Mouse (Mus musculus): Measurements from ENCODE around the gene Hnrnpl. TPM values are rescaled to one million over a fixed set of nuclear protein-coding genes. Genes with fewer than 3 reads are reported as not detected.
A peak's percentile ranks its signal among the peaks of the same experiment; 100 is the strongest.
"Not testable (repeated sequence)": the region's sequence is repeated elsewhere in the genome, so short reads cannot be mapped to it uniquely, and the experiment has no call there.

Gene Hnrnpl
- polyA plus RNA-seq, 1 experiment from 2014 or later = 144 TPM

DNA sequence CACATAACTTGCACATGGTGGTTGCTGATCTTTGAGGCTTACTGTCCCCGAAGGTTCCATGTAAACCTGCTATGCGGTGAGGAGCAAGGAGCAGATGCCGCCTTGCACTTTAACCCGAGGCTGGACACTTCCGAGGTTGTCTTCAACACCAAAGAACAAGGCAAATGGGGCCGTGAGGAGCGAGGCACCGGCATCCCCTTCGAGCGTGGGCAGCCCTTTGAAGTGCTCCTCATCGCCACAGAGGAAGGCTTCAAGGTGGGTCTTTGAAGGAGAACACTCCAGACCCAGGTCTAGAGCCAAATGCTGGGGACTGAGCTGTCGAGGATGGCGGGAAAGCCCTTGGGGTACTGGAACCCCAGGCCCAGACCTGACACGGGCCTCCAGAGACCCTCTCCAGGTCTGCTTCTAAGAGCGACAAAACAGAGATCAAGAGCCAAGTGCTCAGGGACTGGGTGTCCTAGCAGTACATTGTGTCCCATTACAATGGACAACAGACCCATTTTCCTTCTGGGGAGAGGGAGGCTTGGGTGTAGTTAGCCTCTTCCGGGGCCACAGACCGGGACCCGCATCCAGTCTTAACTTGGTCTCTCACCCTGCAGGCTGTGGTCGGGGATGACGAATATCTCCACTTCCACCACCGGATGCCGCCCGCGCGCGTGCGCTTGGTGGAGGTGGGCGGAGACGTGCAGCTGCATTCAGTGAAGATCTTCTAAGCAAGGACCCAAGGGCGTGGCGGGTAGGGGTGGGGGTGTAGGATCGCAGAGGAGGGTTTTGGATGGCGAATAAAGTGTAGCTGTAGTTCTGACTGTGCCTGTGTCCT is 57.4 kb downstream of the Hnrnpl start:
- H3K9ac ChIP-seq (ENCODE audit: low read depth, low read length) = no peak overlapping the region
- no peaks in the 10 kb centered on the region for H3K36me3 ChIP-seq (ENCODE audit: control insufficient read depth, insufficient read depth)
- no peak overlapping the region for H3K27ac ChIP-seq (ENCODE audit: low read depth, low read length)
- H3K9me3 ChIP-seq (ENCODE audit: control insufficient read depth) = no peaks in the 10 kb centered on the region
- no peak overlapping the region for H3K4me3 ChIP-seq (ENCODE audit: low read depth, low read length)
- peak; percentile 55 for TF ChIP-seq CTCF (IDR thresholded peaks at IDR 0.05; ENCODE audit: low read depth)
- peak overlapping the region; percentile 63 for H3K4me2 ChIP-seq (replicated peaks; ENCODE audit: low read depth)
- peak; percentile 17 for ATAC-seq
- H3K27me3 ChIP-seq (replicated peaks; ENCODE audit: control insufficient read depth, insufficient read depth, low read length) = no peaks in the 10 kb centered on the region
- 39% methylated on average over 33 of the region's 33 CpGs for WGBS
- H3K4me1 ChIP-seq (replicated peaks; ENCODE audit: control insufficient read depth, insufficient read depth, low read length) = 0 out of 2 replicates have a peak, but pooled peaks cover 2% of the 10 kb centered on the region

DNA sequence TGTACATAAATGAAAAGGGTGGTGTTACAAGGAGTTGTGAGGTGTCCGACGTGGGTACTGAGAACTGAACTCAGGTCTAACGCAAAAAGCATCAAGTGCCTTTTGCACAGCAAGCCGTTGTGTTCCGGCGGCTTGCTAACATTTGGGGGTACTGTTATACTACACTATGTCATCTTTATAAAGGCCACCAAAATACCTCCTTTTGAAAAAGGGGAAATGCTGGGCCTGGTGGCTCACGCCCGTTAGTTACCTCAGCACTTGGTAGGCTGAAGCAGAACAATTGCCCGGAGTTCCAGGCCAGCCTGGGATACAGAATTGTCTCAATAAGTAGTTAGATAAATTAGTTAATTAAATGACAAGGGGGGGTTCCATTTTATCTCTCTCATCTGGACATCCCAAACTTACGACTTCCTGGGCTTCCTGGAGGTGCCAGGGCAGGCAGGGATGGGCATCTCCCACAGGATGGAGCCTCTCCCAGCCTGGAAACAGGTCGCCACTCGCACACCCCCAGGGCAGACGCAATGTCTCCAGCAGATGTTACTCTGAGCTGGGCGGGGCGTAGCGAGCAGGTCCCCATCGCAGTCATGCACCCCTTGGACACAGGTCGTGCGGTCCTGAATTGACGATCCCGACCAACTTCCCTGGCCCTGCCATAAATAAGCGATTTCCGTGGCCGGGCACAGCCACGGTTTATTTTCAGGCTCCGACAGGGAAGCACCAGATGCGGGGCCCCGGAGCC is 58.6 kb downstream of the Hnrnpl start:
- Histone ChIP-seq H3K4me3 (ENCODE audit: low read depth, low read length) (no peak overlapping the region), H3K36me3 (ENCODE audit: control insufficient read depth, insufficient read depth) (no peaks in the 10 kb centered on the region), H3K4me2 (replicated peaks; ENCODE audit: low read depth) (peak overlapping the region; percentile 66), H3K27me3 (replicated peaks; ENCODE audit: control insufficient read depth, insufficient read depth, low read length) (no peaks in the 10 kb centered on the region), H3K27ac (ENCODE audit: low read depth, low read length) (0 out of 2 replicates have a peak overlapping the region, but pooled peaks have one; percentile 5), H3K9ac (ENCODE audit: low read depth, low read length) (no peak overlapping the region), H3K4me1 (replicated peaks; ENCODE audit: control insufficient read depth, insufficient read depth, low read length) (0 out of 2 replicates have a peak, but pooled peaks cover 2% of the 10 kb centered on the region), H3K9me3 (ENCODE audit: control insufficient read depth) (no peaks in the 10 kb centered on the region)
- no peak for TF ChIP-seq CTCF (IDR thresholded peaks at IDR 0.05; ENCODE audit: low read depth)
- 84% methylated on average over 28 of the region's 28 CpGs for WGBS
- peak; percentile 23 for ATAC-seq

DNA sequence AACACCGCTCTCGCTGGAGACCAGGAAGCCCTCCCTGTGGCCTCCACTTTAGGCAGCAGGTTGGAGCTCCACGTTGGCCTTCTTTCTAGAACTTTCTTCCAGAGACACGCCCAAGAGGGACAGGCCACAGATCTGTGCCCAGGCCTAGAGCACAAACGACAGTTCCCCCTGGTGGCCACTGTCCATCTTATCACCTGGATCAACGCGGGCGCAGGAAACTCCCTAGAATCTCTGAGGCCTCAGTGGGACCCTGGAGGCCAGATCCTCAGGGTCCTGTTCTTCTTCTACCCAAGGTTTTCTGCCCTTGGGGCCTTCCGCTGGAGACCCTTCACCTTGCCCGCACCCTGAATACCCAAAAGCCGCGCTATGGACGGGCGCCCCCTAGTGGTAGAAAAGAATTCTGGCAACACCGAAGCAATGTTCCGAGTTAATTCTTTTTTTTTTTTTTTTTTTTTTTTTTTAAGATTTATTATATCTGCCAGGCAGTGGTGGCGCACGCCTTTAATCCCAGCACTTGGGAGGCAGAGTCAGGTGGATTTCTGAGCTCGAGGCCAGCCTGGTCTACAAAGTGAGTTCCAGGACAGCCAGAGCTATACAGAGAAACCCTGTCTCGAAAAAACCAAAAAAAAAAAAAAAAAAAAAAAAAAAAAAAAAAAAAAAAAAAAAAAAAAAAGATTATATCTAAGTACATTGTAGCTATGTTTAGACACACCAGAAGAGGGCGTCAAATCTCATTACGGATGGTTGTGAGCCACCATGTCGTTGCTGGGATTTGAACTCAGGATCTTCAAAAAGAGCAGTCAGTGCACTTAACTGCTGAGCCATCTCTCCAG is 59.4 kb downstream of the Hnrnpl start:
- peak; percentile 86 for TF ChIP-seq CTCF (IDR thresholded peaks at IDR 0.05; ENCODE audit: low read depth)
- H3K4me2 ChIP-seq (replicated peaks; ENCODE audit: low read depth) = peak overlapping the region; percentile 66
- H3K27me3 ChIP-seq (replicated peaks; ENCODE audit: control insufficient read depth, insufficient read depth, low read length); H3K9me3 ChIP-seq (ENCODE audit: control insufficient read depth); H3K36me3 ChIP-seq (ENCODE audit: control insufficient read depth, insufficient read depth); H3K4me1 ChIP-seq (replicated peaks; ENCODE audit: control insufficient read depth, insufficient read depth, low read length); H3K9ac ChIP-seq (ENCODE audit: low read depth, low read length): not testable (repeated sequence)
- H3K27ac ChIP-seq (ENCODE audit: low read depth, low read length) = 0 out of 2 replicates have a peak overlapping the region, but pooled peaks have one; percentile 5
- ATAC-seq = peak; percentile 68
- 21% methylated on average over 23 of the region's 23 CpGs for WGBS
- peak overlapping the region; percentile 26 for H3K4me3 ChIP-seq (ENCODE audit: low read depth, low read length)

DNA sequence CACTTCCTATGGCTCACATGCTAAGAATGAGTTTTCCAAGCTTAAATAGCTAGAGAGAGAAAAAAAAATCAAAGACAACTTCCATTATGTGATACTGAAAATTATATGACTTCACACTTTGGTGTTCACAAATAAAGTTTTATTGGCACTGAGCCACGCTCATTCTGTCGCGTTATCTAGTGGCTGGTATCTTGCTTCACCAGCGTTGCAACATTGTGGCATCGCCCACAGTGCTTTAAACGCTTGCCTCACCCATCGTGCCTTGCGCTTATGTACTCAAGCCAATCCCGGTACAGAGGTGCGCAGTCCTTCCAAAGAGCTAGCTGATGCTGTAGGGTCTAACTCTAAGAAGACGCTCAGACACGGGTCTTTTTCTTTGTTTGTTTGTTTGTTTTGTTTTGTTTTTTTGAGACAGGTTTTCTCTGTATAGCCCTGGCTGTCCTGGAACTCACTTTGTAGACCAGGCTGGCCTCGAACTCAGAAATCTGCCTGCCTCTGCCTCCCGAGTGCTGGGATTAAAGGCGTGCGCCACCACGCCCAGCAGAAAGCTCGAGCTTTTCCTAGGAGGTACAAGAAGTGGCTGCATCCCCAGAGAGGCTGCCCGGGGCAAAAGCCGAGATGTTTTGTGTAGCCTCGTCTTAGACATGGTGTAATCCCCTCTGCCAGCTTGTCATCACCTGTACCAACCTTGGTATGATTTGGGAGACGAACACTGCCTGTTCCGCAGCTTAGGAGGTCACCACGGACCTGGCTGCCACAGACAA is 62.7 kb downstream of the Hnrnpl start:
- H3K27me3 ChIP-seq (replicated peaks; ENCODE audit: control insufficient read depth, insufficient read depth, low read length) = no peaks in the 10 kb centered on the region
- no peaks in the 10 kb centered on the region for H3K36me3 ChIP-seq (ENCODE audit: control insufficient read depth, insufficient read depth)
- H3K9ac ChIP-seq (ENCODE audit: low read depth, low read length) = no peak overlapping the region
- no peaks in the 10 kb centered on the region for H3K9me3 ChIP-seq (ENCODE audit: control insufficient read depth)
- no peak overlapping the region for H3K4me3 ChIP-seq (ENCODE audit: low read depth, low read length)
- no peak for TF ChIP-seq CTCF (IDR thresholded peaks at IDR 0.05; ENCODE audit: low read depth)
- no peak for ATAC-seq
- H3K27ac ChIP-seq (ENCODE audit: low read depth, low read length) = no peak overlapping the region
- 74% methylated on average over 24 of the region's 24 CpGs for WGBS
- H3K4me2 ChIP-seq (replicated peaks; ENCODE audit: low read depth) = no peak overlapping the region
- no peaks in the 10 kb centered on the region for H3K4me1 ChIP-seq (replicated peaks; ENCODE audit: control insufficient read depth, insufficient read depth, low read length)

Other genes starting within 250 kb of the Hnrnpl start
- gene Samd4b, start 210.4 kb upstream of the Hnrnpl start, polyA plus RNA-seq (2015; fragmentation: Nextera tagmentation; extraction: Ambion mirVana) = 12.4 and 13.4 TPM in 2 replicates
- 17.2 and 19.7 TPM in 2 replicates for gene Pak4, start 210.4 kb upstream of the Hnrnpl start, polyA plus RNA-seq (2015; fragmentation: Nextera tagmentation; extraction: Ambion mirVana)
- gene Acp7, start 177.2 kb upstream of the Hnrnpl start, polyA plus RNA-seq (2015; fragmentation: Nextera tagmentation; extraction: Ambion mirVana) = not detected in 2 replicates
- 0.37 and 0.90 TPM in 2 replicates for gene Fbxo27, start 115.7 kb upstream of the Hnrnpl start, polyA plus RNA-seq (2015; fragmentation: Nextera tagmentation; extraction: Ambion mirVana)
- 1.6 and 1.8 TPM in 2 replicates for gene Fbxo17, start 91.7 kb upstream of the Hnrnpl start, polyA plus RNA-seq (2015; fragmentation: Nextera tagmentation; extraction: Ambion mirVana)
- gene Mrps12, start 66.7 kb upstream of the Hnrnpl start, polyA plus RNA-seq (2015; fragmentation: Nextera tagmentation; extraction: Ambion mirVana) = 98.7 and 101 TPM in 2 replicates
- gene Sars2, start 66.5 kb upstream of the Hnrnpl start, polyA plus RNA-seq (2015; fragmentation: Nextera tagmentation; extraction: Ambion mirVana) = 8.6 and 9.9 TPM in 2 replicates
- not detected in 2 replicates for gene Ccer2, start 52.4 kb upstream of the Hnrnpl start, polyA plus RNA-seq (2015; fragmentation: Nextera tagmentation; extraction: Ambion mirVana)
- 76.8 and 79.2 TPM in 2 replicates for gene Sirt2, start 41.8 kb upstream of the Hnrnpl start, polyA plus RNA-seq (2015; fragmentation: Nextera tagmentation; extraction: Ambion mirVana)
- 33.1 and 33.2 TPM in 2 replicates for gene Nfkbib, start 41.0 kb upstream of the Hnrnpl start, polyA plus RNA-seq (2015; fragmentation: Nextera tagmentation; extraction: Ambion mirVana)
- gene Rinl, start 19.6 kb upstream of the Hnrnpl start, polyA plus RNA-seq (2015; fragmentation: Nextera tagmentation; extraction: Ambion mirVana) = 1.6 and 2.2 TPM in 2 replicates
- 402 and 426 TPM in 2 replicates for gene Ech1, start 16.7 kb downstream of the Hnrnpl start, polyA plus RNA-seq (2015; fragmentation: Nextera tagmentation; extraction: Ambion mirVana)
- gene Lgals4, start 25.3 kb downstream of the Hnrnpl start, polyA plus RNA-seq (2015; fragmentation: Nextera tagmentation; extraction: Ambion mirVana) = 2,376 and 2,464 TPM in 2 replicates
- 1.0 and 2.0 TPM in 2 replicates for gene Lgals7, start 55.3 kb downstream of the Hnrnpl start, polyA plus RNA-seq (2015; fragmentation: Nextera tagmentation; extraction: Ambion mirVana)
- 0.25 and 0.37 TPM in 2 replicates for gene Capn12, start 72.9 kb downstream of the Hnrnpl start, polyA plus RNA-seq (2015; fragmentation: Nextera tagmentation; extraction: Ambion mirVana)
- 293 and 319 TPM in 2 replicates for gene Actn4, start 153.8 kb downstream of the Hnrnpl start, polyA plus RNA-seq (2015; fragmentation: Nextera tagmentation; extraction: Ambion mirVana)
- 282 and 286 TPM in 2 replicates for gene Eif3k, start 173.3 kb downstream of the Hnrnpl start, polyA plus RNA-seq (2015; fragmentation: Nextera tagmentation; extraction: Ambion mirVana)
- 1.5 and 1.6 TPM in 2 replicates for gene Map4k1, start 173.5 kb downstream of the Hnrnpl start, polyA plus RNA-seq (2015; fragmentation: Nextera tagmentation; extraction: Ambion mirVana)

Measured in intestine, postnatal 0 days (tissue).